Mouse (Mus musculus): ENCODE measurements at regions not wholly inside any gene's neighbourhood (a gene's known extent, or its start where the extent isn't known, plus 50 kb on each side); places are given as distances from the start of the nearest gene placed in this dataset.

DNA sequence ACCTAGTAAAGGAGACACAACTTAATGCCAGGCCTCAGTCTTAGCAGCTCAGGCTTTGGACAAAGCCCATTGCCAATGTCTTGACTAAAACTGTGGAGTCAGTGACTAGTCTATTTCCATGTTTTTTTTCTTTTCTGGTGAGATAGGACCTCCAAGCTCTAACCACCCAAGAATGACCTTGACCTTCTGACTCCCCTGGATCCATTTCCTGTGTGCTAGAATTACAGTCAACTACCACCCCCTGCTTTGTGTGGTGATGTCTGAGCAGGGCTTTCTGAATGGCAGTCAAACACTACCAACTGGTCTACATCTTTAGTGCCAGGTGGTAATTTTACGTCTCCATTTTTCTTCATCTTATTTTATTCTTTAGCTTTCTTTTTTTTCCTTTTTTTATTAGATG lies 51.3 kb upstream of the Rnf138rt1 start:
- ATAC-seq (ENCODE audit: poor library complexity, severe bottlenecking): no peak

DNA sequence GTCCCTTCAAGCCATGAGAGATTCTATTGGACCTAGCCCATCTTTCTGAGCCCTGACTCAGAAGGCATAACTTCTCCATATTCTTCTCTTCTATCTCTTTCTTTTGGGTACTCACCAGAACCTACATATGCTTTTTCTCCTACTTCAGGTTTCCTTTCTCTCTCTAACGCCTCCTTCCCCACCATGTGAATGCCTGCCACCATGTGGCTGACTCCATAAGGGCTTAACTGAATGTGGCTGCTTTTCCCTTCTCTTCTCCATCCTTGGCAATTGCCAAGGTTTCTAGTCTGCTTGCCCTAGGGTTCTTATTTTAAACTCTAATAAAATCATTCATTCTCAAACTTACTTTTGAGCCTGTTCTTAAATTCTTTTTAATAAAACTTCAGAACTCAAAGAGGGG lies 53.7 kb upstream of the Rnf138rt1 start:
- ATAC-seq (ENCODE audit: poor library complexity, severe bottlenecking): no peak

DNA sequence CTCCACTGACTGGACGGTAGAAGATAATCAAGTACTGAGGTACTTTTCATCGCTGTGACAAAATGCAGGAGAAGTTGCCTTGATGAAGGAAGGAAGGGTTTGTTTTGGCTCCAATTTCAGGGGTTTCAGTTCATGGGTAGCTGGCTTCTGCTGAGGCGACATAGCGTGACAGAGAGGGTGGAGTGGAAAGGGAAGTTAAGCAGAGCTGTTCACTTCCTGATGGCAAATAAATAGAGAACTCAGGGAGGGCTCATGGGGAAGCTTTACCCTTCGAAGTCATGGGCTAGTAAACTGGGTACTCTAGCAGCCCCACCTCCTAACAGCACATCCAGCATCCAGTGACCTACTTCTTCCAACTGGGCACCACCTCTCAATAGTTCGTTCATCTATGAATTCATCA lies 61.2 kb upstream of the Rnf138rt1 start:
- peak; percentile 100 for ATAC-seq (ENCODE audit: poor library complexity, severe bottlenecking)

DNA sequence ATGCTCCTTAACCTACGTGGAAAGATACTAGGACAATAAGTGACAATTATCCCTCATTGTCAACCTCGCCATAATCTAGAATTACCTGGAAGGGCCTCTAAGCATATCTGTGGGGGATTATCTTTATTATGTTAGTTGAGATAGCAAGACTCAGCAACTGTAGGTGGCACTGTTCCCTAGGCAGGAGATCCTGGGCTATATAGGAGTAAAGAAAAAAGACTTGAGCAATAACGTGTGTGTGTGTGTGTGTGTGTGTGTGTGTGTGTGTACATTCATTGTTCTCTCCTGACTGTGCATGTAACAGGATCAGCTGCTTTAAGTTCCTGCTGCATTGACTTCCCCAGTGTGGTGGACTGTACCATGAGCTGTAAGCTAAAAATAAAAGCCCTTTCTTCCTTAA lies 66.3 kb upstream of the Rnf138rt1 start:
- ATAC-seq (ENCODE audit: poor library complexity, severe bottlenecking): peak; percentile 98

DNA sequence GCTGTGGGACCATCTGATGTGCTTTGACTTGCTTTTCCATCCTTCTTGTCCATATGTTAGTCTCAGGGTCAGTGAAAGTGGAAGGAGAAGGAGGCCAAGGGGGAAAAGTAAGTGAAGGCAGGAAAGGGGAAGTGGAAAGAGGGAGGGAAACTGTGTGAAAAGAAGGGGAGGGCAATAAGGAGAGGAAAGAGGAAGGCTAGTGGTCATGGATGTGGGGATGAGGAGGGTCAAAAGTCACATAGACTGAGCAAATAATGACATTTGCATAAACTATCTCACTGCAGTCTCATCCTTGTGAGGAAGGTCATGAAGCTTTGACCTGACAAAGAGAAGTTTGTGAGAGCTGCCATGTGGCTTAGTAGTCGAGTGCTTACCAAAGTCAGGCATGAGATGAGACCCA lies 63.4 kb upstream of the Ap1s2 start:
- ATAC-seq (ENCODE audit: poor library complexity, severe bottlenecking): peak; percentile 98

DNA sequence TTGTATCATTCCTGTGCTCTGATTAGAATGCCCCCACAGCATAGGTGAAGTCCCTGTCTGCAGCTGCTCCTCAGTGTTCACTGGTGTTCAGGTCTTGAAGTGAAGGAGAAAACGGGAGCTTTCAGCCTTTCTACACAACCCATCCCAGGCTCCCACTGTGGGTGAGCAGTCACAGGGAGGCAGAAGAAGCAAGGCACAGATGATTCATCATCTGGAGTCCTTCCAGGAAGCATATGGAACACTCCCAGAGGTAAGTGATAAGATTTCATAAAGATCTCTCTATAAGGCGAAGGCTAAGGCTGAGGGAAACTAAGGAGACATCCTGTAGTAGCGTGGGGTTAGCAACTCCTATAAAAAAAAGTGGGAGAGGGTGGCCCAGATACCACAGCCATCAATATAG lies 61.9 kb upstream of the Ap1s2 start:
- ATAC-seq (ENCODE audit: poor library complexity, severe bottlenecking): no peak

DNA sequence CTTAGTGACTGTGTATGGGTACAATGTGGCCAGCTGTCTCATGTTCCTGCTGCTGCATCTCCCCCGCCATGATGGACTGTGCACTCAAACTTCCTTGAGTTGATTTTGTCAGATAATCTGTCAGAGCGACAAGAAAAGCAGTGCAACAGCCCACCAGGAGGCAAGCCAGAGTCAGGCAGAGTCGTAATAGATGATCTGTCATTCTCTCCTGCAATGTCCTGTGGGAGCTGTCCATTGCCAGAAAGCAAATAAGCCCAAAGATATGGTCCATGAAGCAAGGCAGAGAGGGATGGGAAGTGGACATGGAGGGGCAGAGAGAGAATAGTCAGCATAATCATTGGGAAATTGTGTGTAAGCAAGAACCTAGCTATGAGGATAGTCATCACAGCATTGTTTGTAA lies 61.2 kb upstream of the Ap1s2 start:
- ATAC-seq (ENCODE audit: poor library complexity, severe bottlenecking): no peak

DNA sequence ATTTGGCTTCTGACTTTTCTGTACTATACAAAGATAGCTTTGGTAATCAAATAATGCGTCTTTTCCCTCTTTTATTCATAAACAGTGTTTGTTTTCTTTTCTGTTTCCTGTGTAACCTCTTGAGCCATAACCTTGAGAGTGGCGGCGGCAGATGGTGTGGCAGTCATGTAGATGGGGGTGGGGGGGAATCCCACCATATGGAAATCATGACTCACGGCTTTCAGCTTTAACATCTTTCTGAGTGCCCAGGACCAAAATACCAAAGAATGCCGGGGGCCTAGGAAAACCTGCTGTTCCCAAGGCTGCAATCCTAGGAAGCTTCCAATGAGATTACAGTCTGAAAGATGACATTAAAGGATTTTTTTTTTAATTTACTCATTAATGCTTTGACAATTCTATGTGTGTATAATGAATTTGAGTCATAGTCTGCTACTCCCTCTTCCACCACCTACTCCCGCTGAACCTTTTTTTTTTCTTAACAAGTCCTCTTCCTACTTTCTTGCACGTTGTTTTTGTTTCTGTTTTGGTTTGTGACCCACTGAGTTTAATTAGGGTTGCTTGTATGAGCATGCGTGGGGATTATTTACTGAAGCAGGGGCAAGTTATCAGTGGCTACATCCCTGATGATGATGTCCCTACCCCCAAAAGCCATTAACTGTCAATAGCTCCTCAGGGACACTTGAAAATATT lies 60.2 kb upstream of the Ap1s2 start:
- ATAC-seq (ENCODE audit: poor library complexity, severe bottlenecking): no peak

DNA sequence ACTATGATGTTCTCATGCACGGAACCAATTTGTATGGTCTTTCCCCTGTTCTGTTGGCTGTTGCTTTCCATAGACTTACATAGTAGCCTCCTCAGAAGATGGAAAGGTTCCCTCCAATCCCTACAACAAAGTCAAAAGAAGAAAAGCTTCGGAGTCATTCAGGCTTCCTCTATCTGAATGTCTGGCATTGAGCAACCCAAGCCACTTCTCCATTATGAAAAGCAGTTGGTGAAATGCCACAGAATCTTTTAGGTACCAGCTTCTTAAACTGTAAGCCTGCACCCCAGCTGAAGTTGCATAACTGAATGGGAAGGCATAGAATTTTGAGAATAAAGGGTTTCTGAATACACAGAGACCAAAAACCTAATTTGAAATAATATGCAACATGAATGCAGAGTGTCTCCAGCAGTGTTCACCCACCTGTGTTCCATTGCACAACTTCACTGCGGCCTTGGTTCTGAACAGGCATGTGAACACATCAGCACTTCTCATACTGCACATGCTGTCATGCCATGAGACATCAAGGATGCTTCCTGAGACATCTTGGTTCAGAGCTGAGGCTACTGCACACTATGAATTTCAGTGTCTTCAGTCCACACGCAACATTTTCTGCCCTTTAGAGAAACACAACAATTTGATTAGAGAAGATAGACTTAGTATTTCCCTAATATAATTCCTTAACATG lies 57.8 kb upstream of the Ap1s2 start:
- peak; percentile 93 for ATAC-seq (ENCODE audit: poor library complexity, severe bottlenecking)

DNA sequence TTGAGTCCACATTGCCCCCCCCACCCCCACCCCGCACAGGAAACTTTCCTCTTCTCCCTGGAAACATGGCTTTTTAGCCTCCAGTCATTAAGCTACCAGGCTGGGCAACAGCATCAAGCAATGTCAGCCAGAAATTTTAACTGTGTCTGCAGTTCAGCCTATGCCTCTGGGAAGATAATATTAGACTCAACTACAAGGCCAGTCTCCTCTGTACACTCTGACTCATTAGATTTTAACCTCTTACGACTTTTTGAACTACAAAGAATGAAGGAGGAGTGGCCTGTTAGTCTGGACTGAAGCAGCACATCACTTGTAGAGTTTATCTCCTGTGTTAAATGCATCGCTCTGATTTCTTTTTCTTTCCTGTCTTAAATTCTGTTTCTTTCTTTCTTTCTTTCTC lies 50.3 kb upstream of the Ap1s2 start:
- ATAC-seq (ENCODE audit: poor library complexity, severe bottlenecking): no peak

All from megakaryocyte, adult 5-6 weeks (primary cell).